Mouse (Mus musculus): Measurements from ENCODE around the gene Sdk1.

- no peak for TF ChIP-seq EP300 (IDR thresholded peaks at IDR 0.05; ENCODE audit: insufficient read depth, low read depth, low read length)
- TF ChIP-seq CTCF (IDR thresholded peaks at IDR 0.05; ENCODE audit: low read depth, low read length): no peak
Measured at GRCm38 (mm10) chr5:142001131-142001530, 759.8 kb downstream of the Sdk1 start.
